Mouse (Mus musculus) embryonic facial prominence, embryonic 10.5 days (tissue): ENCODE results near the gene Rassf8. TPM values are rescaled to one million over a fixed set of nuclear protein-coding genes. Genes with fewer than 3 reads are reported as not detected.

Experiments
- DNase-seq: peaks from one replicate; pipeline ENCODE4 v3.0.0-alpha.2; 2017; ENCODE audit warnings: low spot score
- H3K27ac ChIP-seq: fragments of 300-500 bp; sonication (generic); replicated peaks from 2 replicates; pipeline ENCODE4 v1.5.1; 2016; ENCODE audit warnings: mild to moderate bottlenecking
- H3K27me3 ChIP-seq: fragments of 300-500 bp; sonication (generic); replicated peaks from 2 replicates; pipeline ENCODE4 v1.6.1; 2016; ENCODE audit warnings: low read depth, mild to moderate bottlenecking; ENCODE audit not compliant: poor library complexity, severe bottlenecking
- H3K36me3 ChIP-seq: fragments of 300-500 bp; sonication (generic); replicated peaks from 2 replicates; pipeline ENCODE4 v1.6.1; 2016; ENCODE audit warnings: mild to moderate bottlenecking, moderate library complexity
- H3K4me1 ChIP-seq: fragments of 300-500 bp; sonication (generic); 2 replicates; pipeline ENCODE4 v1.6.1; 2016
- H3K4me3 ChIP-seq: fragments of 300-500 bp; sonication (generic); 2 replicates; pipeline ENCODE4 v1.5.1; 2016; ENCODE audit warnings: mild to moderate bottlenecking, moderate library complexity
- H3K9me3 ChIP-seq: fragments of 300-500 bp; sonication (generic); 2 replicates; pipeline ENCODE4 v1.6.1; 2016; ENCODE audit warnings: mild to moderate bottlenecking
- WGBS: fragments of 180-500 bp; shearing (Covaris S2); methylation state at CpG from one replicate; pipeline ENCODE4 v1.1.7; 2016; 5-methylcytosine and 5-hydroxymethylcytosine counted together
- polyA plus RNA-seq: library from polyadenylated mRNA; unstranded; fragments of >200 nt; fragmentation: Nextera tagmentation; extraction: Ambion mirVana; gene quantifications from 2 replicates; pipeline ENCODE4 v1.2.1, GENCODE M21; 2016

The Rassf8 gene
- polyA plus RNA-seq, 1 experiment from 2014 or later: 3.7 TPM

GRCm38 (mm10) chr6:145846076-145846475, 99.5 kb downstream of the Rassf8 start:
- Histone ChIP-seq H3K4me1 (0 out of 2 replicates have a peak, but pooled peaks cover 4% of the 10 kb centered on the region), H3K4me3 (no peak overlapping the region), H3K27ac (no peak overlapping the region), H3K27me3 (no peaks in the 10 kb centered on the region), H3K9me3 (no peaks in the 10 kb centered on the region), H3K36me3 (no peaks in the 10 kb centered on the region)
- WGBS: 86% methylated on average over 1 of the region's 1 CpGs
- DNase-seq: no peak

- Histone ChIP-seq H3K27me3 (no peaks in the 10 kb centered on the region), H3K36me3 (no peaks in the 10 kb centered on the region), H3K27ac (no peak overlapping the region), H3K4me3 (no peak overlapping the region), H3K4me1 (0 out of 2 replicates have a peak, but pooled peaks cover 4% of the 10 kb centered on the region), H3K9me3 (no peaks in the 10 kb centered on the region)
- DNase-seq: no peak
- 87% methylated on average over 6 of the region's 6 CpGs for WGBS
These were observed 100.4 kb downstream of the Rassf8 start for GRCm38 (mm10) chr6:145846948-145847347.

GRCm38 (mm10) chr6:145847661-145848060, 101.1 kb downstream of the Rassf8 start:
- no peaks in the 10 kb centered on the region for H3K36me3 ChIP-seq
- H3K4me1 ChIP-seq: 0 out of 2 replicates have a peak, but pooled peaks cover 4% of the 10 kb centered on the region
- H3K9me3 ChIP-seq: no peaks in the 10 kb centered on the region
- WGBS: 92% methylated on average over 8 of the region's 8 CpGs
- H3K27ac ChIP-seq: no peak overlapping the region
- DNase-seq: no peak
- no peak overlapping the region for H3K4me3 ChIP-seq
- no peaks in the 10 kb centered on the region for H3K27me3 ChIP-seq

GRCm38 (mm10) chr6:145850789-145851188, 104.2 kb downstream of the Rassf8 start:
- Histone ChIP-seq H3K27ac (no peak overlapping the region), H3K27me3 (0 out of 2 replicates have a peak, but pooled peaks cover 4% of the 10 kb centered on the region), H3K4me3 (no peak overlapping the region), H3K36me3 (no peaks in the 10 kb centered on the region), H3K9me3 (no peaks in the 10 kb centered on the region), H3K4me1 (peaks cover 18% of the 10 kb centered on the region)
- 59% methylated on average over 2 of the region's 2 CpGs for WGBS
- DNase-seq: no peak

GRCm38 (mm10) chr6:145851956-145852355, 105.4 kb downstream of the Rassf8 start:
- H3K36me3 ChIP-seq: no peaks in the 10 kb centered on the region
- WGBS: 85% methylated on average over 11 of the region's 11 CpGs
- peaks cover 29% of the 10 kb centered on the region for H3K4me1 ChIP-seq
- H3K27me3 ChIP-seq: 0 out of 2 replicates have a peak, but pooled peaks cover 4% of the 10 kb centered on the region
- no peak overlapping the region for H3K4me3 ChIP-seq
- H3K9me3 ChIP-seq: no peaks in the 10 kb centered on the region
- no peak overlapping the region for H3K27ac ChIP-seq
- DNase-seq: no peak

GRCm38 (mm10) chr6:145852708-145853107, 106.2 kb downstream of the Rassf8 start:
- 91% methylated on average over 7 of the region's 7 CpGs for WGBS
- Histone ChIP-seq H3K4me3 (no peak overlapping the region), H3K4me1 (peaks cover 33% of the 10 kb centered on the region), H3K27ac (no peak overlapping the region), H3K36me3 (no peaks in the 10 kb centered on the region), H3K9me3 (no peaks in the 10 kb centered on the region), H3K27me3 (peaks cover 8% of the 10 kb centered on the region; the same call in 1 of the 2 replicates)
- no peak for DNase-seq

- H3K27me3 ChIP-seq: peaks cover 15% of the 10 kb centered on the region; the same call in 1 of the 2 replicates
- H3K27ac ChIP-seq: no peak overlapping the region
- H3K36me3 ChIP-seq: no peaks in the 10 kb centered on the region
- H3K4me3 ChIP-seq: no peak overlapping the region
- peaks cover 33% of the 10 kb centered on the region for H3K4me1 ChIP-seq
- DNase-seq: no peak
- WGBS: 87% methylated on average over 10 of the region's 10 CpGs
- H3K9me3 ChIP-seq: no peaks in the 10 kb centered on the region
These were observed 107.0 kb downstream of the Rassf8 start for GRCm38 (mm10) chr6:145853356-145854079.

- H3K27ac ChIP-seq: no peak overlapping the region
- no peaks in the 10 kb centered on the region for H3K36me3 ChIP-seq
- no peak for DNase-seq
- H3K4me1 ChIP-seq: peaks cover 33% of the 10 kb centered on the region
- no peak overlapping the region for H3K4me3 ChIP-seq
- H3K9me3 ChIP-seq: no peaks in the 10 kb centered on the region
- peaks cover 17% of the 10 kb centered on the region for H3K27me3 ChIP-seq
- WGBS: 52% methylated on average over 5 of the region's 5 CpGs
These were observed 108.2 kb downstream of the Rassf8 start for GRCm38 (mm10) chr6:145854756-145855155.

GRCm38 (mm10) chr6:145855720-145856551, 109.4 kb downstream of the Rassf8 start:
- H3K27ac ChIP-seq: peak overlapping the region; percentile 77
- H3K27me3 ChIP-seq: peaks cover 28% of the 10 kb centered on the region
- peak overlapping the region; percentile 46 for H3K4me3 ChIP-seq
- no peaks in the 10 kb centered on the region for H3K9me3 ChIP-seq
- no peaks in the 10 kb centered on the region for H3K36me3 ChIP-seq
- peak; percentile 98 for DNase-seq
- WGBS: 6% methylated on average over 28 of the region's 28 CpGs
- peaks cover 33% of the 10 kb centered on the region for H3K4me1 ChIP-seq

- no peak for DNase-seq
These were observed 110.9 kb downstream of the Rassf8 start for GRCm38 (mm10) chr6:145857428-145857827.

GRCm38 (mm10) chr6:145858414-145858813, 111.9 kb downstream of the Rassf8 start:
- DNase-seq: no peak
- no peak overlapping the region for H3K27ac ChIP-seq
- H3K9me3 ChIP-seq: no peaks in the 10 kb centered on the region
- peaks cover 45% of the 10 kb centered on the region for H3K4me1 ChIP-seq
- WGBS: 80% methylated on average over 8 of the region's 8 CpGs
- H3K36me3 ChIP-seq: no peaks in the 10 kb centered on the region
- H3K27me3 ChIP-seq: peaks cover 49% of the 10 kb centered on the region
- H3K4me3 ChIP-seq: no peak overlapping the region

More at GRCm38 (mm10) chr6:145857428-145857827, 110.9 kb downstream of the Rassf8 start:
- peaks cover 35% of the 10 kb centered on the region for H3K4me1 ChIP-seq
- H3K4me3 ChIP-seq: no peak overlapping the region
- 88% methylated on average over 7 of the region's 7 CpGs for WGBS
- H3K27ac ChIP-seq: no peak overlapping the region
- H3K36me3 ChIP-seq: no peaks in the 10 kb centered on the region
- no peaks in the 10 kb centered on the region for H3K9me3 ChIP-seq
- H3K27me3 ChIP-seq: peaks cover 43% of the 10 kb centered on the region

- Histone ChIP-seq H3K27ac (no peak overlapping the region), H3K36me3 (no peaks in the 10 kb centered on the region), H3K4me1 (peaks cover 53% of the 10 kb centered on the region), H3K27me3 (peaks cover 68% of the 10 kb centered on the region), H3K9me3 (no peaks in the 10 kb centered on the region), H3K4me3 (no peak overlapping the region)
- no peak for DNase-seq
- WGBS: 51% methylated on average over 2 of the region's 2 CpGs
These were observed 113.8 kb downstream of the Rassf8 start for GRCm38 (mm10) chr6:145860350-145860749.
